Mouse (Mus musculus): ENCODE measurements around the gene Epha10.
"Not testable (repeated sequence)": the region's sequence is repeated elsewhere in the genome, so short reads cannot be mapped to it uniquely, and the experiment has no call there.

The Epha10 gene

GRCm38 (mm10) chr4:124894508-124895428 is 14.1 kb downstream of the Epha10 start:
- DNase-seq = no peak

DNA sequence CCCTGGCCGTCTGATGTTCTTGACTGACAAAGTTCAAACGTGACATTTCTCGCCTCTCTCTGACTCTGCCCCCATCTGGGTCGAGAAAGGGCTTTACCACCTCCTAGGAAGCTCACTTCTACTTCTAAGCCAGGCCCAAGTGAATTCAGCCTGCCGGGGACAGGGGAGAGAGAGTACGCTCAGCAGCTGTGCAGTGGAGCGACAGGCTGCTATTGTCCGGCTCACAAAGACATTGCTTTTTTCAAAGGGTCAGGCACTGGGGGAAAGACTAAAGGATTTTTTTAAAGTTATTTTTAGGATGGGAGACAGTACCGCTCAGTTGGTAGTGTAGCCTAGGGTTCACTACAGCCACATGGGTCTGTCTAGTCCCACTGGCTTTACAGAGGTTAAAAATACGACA is 17.7 kb downstream of the Epha10 start:
- DNase-seq = no peak

- DNase-seq = no peak
Observed at GRCm38 (mm10) chr4:124899906-124900305, 19.2 kb downstream of the Epha10 start.

DNA sequence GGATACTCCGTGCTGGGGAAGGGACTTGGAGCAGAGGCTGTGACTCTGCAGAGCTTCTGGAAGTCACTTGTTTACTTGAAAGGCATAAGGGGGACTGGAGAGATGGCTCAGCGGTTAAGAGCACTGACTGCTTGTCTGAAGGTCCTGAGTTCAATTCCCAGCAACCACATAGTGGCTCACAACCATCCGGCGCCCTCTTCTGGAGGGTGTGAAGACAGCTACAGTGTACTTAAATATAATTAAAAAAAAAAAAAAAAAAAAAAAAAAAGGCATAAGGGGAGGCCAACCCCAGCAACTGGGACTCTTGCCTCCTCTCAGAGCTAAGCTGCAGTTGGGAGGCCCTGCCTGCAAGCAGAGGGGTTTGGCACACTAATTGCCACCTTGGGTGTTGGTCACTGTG is 24.7 kb downstream of the Epha10 start:
- no peak for DNase-seq

DNA sequence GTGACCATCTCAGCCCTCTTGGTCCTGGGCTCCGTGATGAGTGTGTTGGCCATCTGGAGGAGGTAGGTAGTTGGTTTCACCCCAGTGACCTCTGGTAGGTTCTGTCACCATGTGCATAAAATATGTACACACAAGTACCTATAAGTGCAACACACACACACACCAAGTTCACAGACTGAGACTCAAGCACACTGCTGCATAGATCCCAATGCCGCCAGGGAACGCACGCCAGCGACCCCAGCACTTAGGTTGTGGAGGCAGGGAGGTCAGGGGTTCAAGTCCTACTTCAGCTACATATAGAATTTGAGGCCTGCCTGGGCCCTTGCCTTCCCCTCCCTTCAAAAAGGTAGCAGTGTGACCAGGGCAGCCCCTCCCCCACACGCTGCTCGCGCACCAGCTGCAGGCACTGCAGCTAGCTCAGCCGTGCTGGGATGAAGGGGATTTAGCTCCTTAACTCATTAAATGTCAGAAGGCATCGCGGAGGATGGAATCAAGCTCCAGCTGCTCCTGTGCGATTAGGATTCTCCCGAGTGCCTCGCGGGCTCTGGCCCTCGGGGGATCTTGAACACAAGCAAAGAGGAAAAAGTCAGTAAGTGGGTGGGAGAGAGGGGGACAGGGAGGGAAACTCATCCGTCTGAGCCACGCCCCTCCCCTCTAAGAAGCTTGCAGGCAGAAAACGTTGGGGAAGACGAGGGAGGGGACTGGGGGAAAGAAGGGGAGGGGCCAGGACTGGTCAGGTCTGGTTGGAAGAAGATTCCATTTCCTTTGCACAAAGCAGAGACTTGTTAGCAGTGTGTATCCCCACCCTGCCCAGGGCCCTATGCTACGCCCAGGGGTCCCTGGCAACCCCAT is 25.5 kb downstream of the Epha10 start:
- DNase-seq = no peak

DNA sequence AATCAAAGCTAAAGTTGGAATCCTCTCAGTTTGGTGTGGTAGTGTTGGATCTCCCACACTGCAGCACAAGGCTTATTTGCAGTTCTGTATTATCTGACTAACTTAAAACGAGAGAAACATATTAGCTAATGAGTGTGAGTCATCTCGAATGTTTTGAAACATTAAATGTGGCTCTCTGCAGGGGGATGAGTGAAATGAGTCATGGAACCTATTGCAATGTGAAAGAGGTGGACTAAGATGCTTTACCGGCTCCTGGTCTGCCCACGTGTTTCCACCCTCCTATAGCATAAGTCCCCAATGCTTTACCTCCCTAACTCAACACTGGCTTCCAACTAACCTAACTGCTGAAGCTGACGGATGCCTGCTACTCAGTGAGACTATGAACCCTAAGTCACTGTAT is 47.4 kb downstream of the Epha10 start:
- no peak for DNase-seq

DNA sequence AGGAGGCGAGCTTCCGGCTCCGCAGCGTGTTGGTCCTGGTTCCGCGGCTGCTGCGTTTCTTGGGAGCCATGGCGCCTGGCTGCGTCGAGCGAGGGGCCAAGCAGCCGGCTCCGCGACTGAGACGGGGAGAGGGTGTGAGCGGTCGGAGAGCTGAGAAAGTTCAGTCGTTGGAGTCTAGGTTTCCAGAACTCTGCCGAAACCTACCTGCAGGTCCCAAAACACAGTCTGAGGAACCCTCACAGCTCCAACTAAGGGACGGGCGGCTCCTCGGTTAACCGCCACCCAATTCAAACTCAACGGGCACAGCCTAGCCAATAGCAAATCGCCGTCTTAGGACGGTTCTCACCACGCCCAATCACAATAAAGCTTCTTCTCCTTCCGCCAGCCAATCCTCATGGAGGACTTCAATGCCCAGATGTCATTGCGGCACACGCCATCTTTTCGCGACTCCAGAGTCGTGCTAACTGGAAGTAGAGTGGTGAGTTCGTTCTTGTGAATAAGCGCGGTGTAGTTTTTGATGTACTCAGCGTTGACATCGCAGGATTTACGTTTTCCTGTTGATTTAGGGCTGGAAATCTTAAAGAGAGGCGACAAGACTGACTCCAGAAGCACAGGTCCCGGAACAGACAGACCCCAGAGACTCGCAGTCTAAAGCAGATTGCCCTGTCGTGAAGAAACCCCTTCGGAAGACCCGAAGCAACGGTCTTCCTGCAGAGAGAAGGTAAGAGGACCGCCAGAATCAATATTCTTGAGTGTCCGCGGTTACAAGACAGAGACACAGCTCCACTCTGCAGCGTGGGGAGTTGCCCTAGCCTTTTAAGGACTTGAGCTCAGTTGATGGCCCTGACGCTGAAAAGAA is 56.1 kb downstream of the Epha10 start, which contains the start of gene 9930104L06Rik:
Gene 9930104L06Rik, plus strand, starts transcription at position 436 of the 859 bp plus-strand sequence.
- DNase-seq = peak; percentile 100

DNA sequence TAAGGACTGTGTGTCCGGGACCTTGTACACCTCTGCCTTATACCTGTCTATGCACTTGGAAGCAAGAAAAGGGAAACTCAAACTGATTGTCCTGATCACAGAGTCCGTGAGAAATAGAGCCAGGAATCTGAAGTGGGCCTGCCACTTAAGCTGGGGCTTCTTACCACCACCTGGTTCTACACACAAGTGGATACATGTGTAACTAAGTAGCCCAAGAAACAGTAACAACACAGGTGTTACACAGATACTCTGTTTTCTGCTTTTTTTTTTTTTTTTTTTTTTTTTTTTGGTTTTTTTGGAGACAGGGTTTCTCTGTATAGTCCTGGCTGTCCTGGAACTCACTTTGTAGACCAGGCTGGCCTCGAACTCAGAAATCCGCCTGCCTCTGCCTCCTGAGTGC is 58.5 kb downstream of the Epha10 start, which contains the start of gene Cdca8:
Gene Cdca8, minus strand, starts transcription at position 101 of the 400 bp plus-strand sequence.
- DNase-seq = not testable (repeated sequence)

GRCm38 (mm10) chr4:124943022-124943421 is 62.3 kb downstream of the Epha10 start:
- DNase-seq = peak; percentile 90

DNA sequence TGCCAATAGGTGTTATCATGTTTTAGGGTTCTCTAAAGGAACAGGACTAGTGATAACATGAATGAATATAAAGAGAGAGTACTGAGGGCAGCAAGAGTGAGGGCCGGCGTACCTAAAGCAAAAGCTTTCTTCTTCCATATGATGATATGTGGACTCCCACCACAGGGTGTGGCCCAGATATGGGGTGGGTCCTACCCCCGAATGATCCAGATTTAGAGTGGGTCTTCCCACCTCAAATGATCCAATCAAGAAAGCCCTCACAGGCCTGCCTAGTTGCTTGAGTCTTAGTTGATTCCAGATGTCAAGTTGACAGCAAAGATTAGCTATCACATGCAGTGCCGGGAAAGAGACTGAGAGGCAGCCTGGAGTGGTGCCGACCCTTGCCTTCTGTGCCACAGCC is 63.1 kb downstream of the Epha10 start:
- DNase-seq = peak; percentile 81

- no peak for DNase-seq
Observed at GRCm38 (mm10) chr4:124944961-124945360, 64.3 kb downstream of the Epha10 start.

GRCm38 (mm10) chr4:124949488-124949887 is 68.8 kb downstream of the Epha10 start:
- DNase-seq = peak; percentile 79

DNA sequence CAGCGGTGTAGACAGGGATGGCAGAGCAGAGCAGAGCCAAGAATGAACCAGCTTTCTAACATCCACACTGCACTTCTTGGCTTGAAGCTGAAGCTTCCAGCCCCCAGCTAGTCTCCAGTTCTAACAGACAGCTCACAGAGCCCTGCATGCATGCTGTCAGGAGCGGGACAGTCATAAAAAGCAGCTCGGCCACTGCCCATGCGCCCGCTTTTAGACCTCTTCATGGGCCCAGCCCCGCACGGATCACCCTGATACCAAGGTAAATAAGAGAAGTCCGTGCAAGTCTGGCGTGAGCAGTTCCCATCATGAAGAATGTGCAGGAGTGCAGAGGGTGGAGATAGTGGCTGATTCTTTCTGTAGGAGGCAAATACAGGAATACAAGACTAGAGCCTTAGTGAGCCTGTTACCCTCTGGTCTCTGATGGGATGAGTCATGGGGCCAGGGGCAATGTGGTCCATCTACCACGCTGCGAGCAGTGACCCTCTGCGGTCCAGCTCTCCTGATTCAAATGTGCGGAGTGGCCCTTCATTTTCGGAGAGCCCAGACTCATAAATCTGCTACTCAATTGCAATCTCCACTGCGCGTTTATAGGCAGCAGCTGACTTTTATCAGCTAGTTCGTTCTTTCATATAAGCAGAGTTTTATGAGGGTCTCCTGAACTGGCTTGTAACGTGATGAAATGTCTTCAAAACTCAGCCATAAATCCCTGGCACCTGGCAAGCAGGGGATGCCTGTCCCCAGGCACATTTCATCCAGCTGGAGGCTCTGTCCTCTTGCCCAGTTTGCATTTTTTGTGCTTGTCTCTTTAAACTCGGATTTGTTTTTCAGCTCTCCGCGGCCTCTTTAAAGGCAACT is 69.7 kb downstream of the Epha10 start:
- peak; percentile 86 for DNase-seq

DNA sequence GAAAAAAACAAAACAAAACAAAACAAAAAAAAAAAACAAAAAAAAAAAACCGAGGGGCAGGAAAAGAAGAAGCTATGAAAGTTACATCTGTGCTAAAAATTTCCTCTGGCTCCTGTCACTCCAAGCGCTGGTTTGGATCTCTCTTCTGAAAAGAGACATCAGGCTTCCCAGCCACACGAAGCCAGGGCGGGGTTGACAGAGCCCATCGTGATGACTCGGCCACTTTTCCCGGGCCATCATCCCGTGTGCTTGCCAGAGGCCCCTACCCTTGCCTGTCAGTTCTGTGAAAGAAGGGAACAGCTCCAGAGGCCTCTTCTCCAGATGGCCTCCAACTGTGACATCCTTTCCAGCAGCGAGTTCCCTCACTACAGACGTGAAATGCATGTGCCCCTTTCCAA is 70.3 kb downstream of the Epha10 start:
- DNase-seq = no peak

DNA sequence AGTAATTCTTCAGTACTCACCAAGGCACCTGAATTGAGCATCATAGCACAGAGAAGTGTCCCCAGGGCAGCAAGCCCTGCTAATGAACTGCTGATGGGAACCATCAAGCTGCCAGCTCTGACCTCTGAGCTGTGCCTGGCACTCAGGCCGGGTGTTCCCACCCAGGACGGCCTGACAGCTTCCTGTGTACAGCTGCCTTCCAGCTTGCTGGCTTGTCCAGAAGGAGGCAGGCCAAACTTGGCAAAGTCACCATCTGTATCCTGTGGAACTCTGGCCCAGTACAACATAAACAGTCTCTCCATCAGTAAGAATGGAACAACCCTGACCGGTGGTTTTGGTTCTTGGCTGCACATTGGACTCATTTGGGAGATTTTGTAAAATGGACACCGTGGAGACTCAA is 72.8 kb downstream of the Epha10 start:
- peak; percentile 92 for DNase-seq

GRCm38 (mm10) chr4:124957284-124957683 is 76.6 kb downstream of the Epha10 start:
- peak; percentile 93 for DNase-seq

DNA sequence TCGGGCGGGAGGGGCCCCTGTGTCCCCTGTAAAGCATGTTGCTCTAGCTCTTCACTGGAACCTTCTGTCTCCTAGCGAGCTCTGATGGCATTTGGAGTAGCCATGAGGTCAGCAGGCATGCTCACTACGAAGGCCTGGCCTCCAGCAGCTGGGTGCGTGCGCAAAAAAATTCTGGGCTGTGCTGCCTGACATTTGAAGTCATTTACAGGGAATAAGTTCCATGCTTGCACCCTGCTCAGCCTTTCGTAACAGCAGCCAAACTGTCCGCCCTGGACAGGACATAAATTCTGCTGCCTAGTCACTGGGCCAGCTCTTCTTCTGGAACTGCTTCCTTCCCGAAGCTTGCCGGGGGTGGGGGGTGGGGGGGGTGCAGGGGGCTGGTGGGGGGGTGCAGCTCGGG is 78.4 kb downstream of the Epha10 start:
- DNase-seq = peak; percentile 97

DNA sequence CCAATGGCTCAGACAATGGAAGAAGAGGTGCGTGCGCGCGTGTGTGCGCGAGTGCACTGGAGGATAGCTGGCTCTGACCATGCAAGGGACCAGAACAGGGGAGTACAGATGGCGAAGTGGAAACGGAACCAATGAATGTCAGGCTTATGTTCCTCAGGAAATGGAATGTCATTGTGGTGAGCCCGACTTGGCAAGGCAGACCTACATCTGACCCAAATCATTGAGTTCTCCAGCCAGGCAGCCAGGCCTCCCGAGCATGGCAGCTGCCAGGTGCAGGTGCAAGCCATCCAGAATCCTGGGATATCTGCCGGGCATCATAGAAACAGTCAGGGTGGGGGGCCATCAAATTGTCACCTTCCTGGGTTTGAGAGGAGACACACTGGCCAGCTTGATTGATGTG is 80.2 kb downstream of the Epha10 start:
- peak; percentile 84 for DNase-seq

GRCm38 (mm10) chr4:124962576-124962975 is 81.9 kb downstream of the Epha10 start:
- no peak for DNase-seq

DNA sequence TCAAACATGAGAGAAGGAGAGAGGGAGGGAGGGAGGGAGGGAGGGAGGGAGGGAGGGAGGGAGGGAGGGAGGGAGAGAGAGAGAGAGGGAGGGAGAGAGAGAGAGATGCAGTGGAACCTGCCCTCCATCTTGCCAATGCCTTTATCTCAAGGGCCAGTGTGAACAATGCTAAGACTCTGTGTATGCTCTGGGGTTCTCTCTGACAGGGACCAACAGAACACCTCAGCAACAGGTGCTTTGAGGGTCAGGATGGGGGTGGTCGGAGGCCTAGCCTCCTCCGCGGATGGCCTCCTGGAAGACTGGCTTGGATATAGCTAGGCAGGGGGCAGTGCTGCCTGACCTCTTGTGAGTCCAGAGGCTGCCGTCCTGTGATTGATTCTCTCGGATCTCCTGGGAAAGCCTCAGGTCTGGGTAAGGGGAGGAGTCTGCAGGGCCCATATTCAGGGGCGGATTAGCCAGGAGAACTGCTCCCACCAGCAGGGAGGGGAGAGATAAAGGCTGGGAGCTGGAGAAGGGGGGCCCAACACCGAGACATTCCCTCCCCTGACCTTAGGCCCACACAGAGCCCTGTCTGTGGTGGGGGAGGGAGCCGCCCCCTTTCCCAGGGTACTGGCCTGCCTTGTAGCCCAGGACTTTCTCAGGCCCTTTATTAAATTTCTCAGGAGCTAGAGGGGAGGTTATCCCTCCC is 84.4 kb downstream of the Epha10 start:
- DNase-seq = no peak
